17 mouse cellular contexts compared by ENCODE assay signal in the genomic region with DNA sequence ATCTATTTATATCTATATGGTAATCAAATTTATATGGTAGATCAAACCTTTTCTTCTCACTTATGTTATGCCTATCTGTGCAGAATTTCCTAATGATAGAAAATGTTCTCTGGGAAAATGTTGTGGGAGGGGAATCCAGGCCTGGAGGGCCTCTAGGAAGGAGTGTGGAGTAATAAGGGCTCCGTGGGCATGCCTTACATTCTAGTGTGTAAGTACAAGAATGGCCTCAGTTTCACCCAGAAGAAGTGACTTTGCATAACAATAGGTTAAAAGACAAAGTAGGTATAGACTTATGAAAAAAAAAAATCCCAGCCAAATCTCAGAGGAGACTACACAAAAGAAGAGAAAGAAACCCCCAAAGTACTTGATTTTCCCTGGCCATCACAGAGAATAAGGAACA.
A peak's percentile ranks its signal among the peaks of the same experiment; 100 is the strongest.
DNase-seq lines count a peak whose midpoint lies in the region; ATAC-seq and TF ChIP-seq lines count a peak whose summit lies in the region.
"Had no signal": no experiment of that assay in that cellular context is flagged by ENCODE, and none has a peak within 500 bp of the region (broad histone marks: within the 10 kb centered on the region; RNA-seq: fewer than 3 reads in every experiment).

No protein-coding gene starts in this region.

- H3K27ac ChIP-seq in heart, embryonic 13.5 days (replicated peaks) = peak overlapping the region; percentile 68
- no peak overlapping the region for H3K27ac ChIP-seq in heart, embryonic 10.5 days
- H3K27ac ChIP-seq in layer of hippocampus, adult 2 months = peak overlapping the region; percentile 73
- H3K27ac ChIP-seq in cortical plate, adult 2 months (ENCODE audit: insufficient read depth, low read length) = peak overlapping the region; percentile 84; the same call in 1 of the 2 replicates
- H3K27ac ChIP-seq: embryonic facial prominence, embryonic 15.5 days; forebrain, embryonic 10.5 days; gastrocnemius, adult 2 months had no signal

- H3K4me2 ChIP-seq in heart, embryonic 13.5 days = no peak overlapping the region
- H3K4me2 ChIP-seq: embryonic facial prominence, embryonic 15.5 days had no signal

- peaks cover 15% of the 10 kb centered on the region for H3K4me1 ChIP-seq in heart, embryonic 13.5 days
- peaks cover 5% of the 10 kb centered on the region; the same call in 1 of the 2 replicates for H3K4me1 ChIP-seq in heart, embryonic 10.5 days
- no peaks in the 10 kb centered on the region for H3K4me1 ChIP-seq in cortical plate, adult 2 months (ENCODE audit: control insufficient read depth, insufficient read depth, low read length)
- H3K4me1 ChIP-seq: embryonic facial prominence, embryonic 15.5 days had no signal

- H3K9me3 ChIP-seq in heart, embryonic 13.5 days = peaks cover 10% of the 10 kb centered on the region; the same call in 1 of the 2 replicates
- H3K9me3 ChIP-seq in heart, embryonic 10.5 days = no peaks in the 10 kb centered on the region
- H3K9me3 ChIP-seq: embryonic facial prominence, embryonic 15.5 days; forebrain, embryonic 10.5 days had no signal

- DNase-seq in heart, embryonic 10.5 days (ENCODE audit: low spot score) = no peak
- DNase-seq in layer of hippocampus, adult 2 months (ENCODE audit: low spot score in 2 of 2) = no peak
- no peak for DNase-seq in layer of hippocampus, adult 11-12 months (ENCODE audit: low spot score)
- DNase-seq in Muller cell, postnatal 12 days (ENCODE audit: inconsistent ontology term) = peak; percentile 14
- DNase-seq: adrenal gland, adult 8-10 months; embryo, embryonic 11 days; gastrocnemius, adult 2 months; gastrocnemius, postnatal 25 days had no signal

- peaks cover 16% of the 10 kb centered on the region for H3K36me3 ChIP-seq in heart, embryonic 13.5 days
- peaks cover 3% of the 10 kb centered on the region; the same call in 1 of the 2 replicates for H3K36me3 ChIP-seq in heart, embryonic 10.5 days
- H3K36me3 ChIP-seq: embryonic facial prominence, embryonic 15.5 days; forebrain, embryonic 10.5 days had no signal

- TF ChIP-seq POLR2A in cortical plate, adult 2 months (IDR thresholded peaks at IDR 0.05; ENCODE audit: extremely low read depth, insufficient read depth, low read length) = no peak

- no peaks in the 10 kb centered on the region for H3K27me3 ChIP-seq in heart, embryonic 13.5 days (replicated peaks)
- H3K27me3 ChIP-seq in heart, embryonic 10.5 days (ENCODE audit: insufficient read depth, poor library complexity, severe bottlenecking) = no peaks in the 10 kb centered on the region
- H3K27me3 ChIP-seq: embryonic facial prominence, embryonic 15.5 days had no signal

- H3K4me3 ChIP-seq in heart, embryonic 13.5 days = no peak overlapping the region
- no peak overlapping the region for H3K4me3 ChIP-seq in heart, embryonic 10.5 days
- no peak overlapping the region for H3K4me3 ChIP-seq in layer of hippocampus, adult 2 months
- no peak overlapping the region for H3K4me3 ChIP-seq in cortical plate, adult 2 months (ENCODE audit: insufficient read depth, low read length)
- H3K4me3 ChIP-seq: embryonic facial prominence, embryonic 15.5 days; erythroblast, embryonic 14.5 days; forebrain, embryonic 10.5 days; gastrocnemius, adult 2 months had no signal

- TF ChIP-seq CTCF in layer of hippocampus, adult 2 months (conservative IDR thresholded peaks at IDR 0.05) = no peak
- TF ChIP-seq CTCF in cortical plate, adult 2 months (IDR thresholded peaks at IDR 0.05; ENCODE audit: extremely low read depth, insufficient read depth, low read length) = no peak

- WGBS in heart, embryonic 13.5 days = 78% methylated on average over 1 of the region's 1 CpGs
- WGBS in heart, embryonic 10.5 days = 77% methylated on average over 1 of the region's 1 CpGs

- no peak overlapping the region for H3K9ac ChIP-seq in heart, embryonic 13.5 days
- H3K9ac ChIP-seq: embryonic facial prominence, embryonic 15.5 days had no signal

- no peak for ATAC-seq in heart, embryonic 13.5 days (ENCODE audit: extremely low read depth, insufficient number of reproducible peaks, low FRiP score, low TSS enrichment)
- ATAC-seq: forebrain, embryonic 14.5 days; hindbrain, embryonic 16.5 days; inflammation-experienced regulatory T-cells, adult 6 months; intestine, postnatal 0 days had no signal
